ENCODE assay signal across 7 mouse cellular contexts in genomic region chr19:45047935-45048643, GRCm38 (mm10). TPM values are rescaled to one million over a fixed set of nuclear protein-coding genes. Genes with fewer than 3 reads are reported as not detected.
DNase-seq lines count a peak whose midpoint lies in the region; TF ChIP-seq lines count a peak whose summit lies in the region.

No protein-coding gene starts in this region.

- peaks cover 15% of the 10 kb centered on the region for H3K4me1 ChIP-seq in spleen, adult 2 months (ENCODE audit: control insufficient read depth, insufficient read depth, insufficient read length)

- DNase-seq in MEL-GATA-1-ER (ENCODE audit: extremely low read depth, low read depth), result peak; percentile 78
- peak; percentile 63 to 64 for DNase-seq in cerebellum, adult 18-20 months
- peak; percentile 58 to 80 for DNase-seq in frontal cortex, postnatal 10 days (ENCODE audit: low spot score in 2 of 2)
- peak; percentile 89 for DNase-seq in induced T-regulatory cell, adult 2 months (ENCODE audit: low read depth)
- DNase-seq in left cerebral cortex, adult 9 months (ENCODE audit: low spot score in 2 of 2), result peak; percentile 87 to 92
- DNase-seq in spleen, adult 2 months (ENCODE audit: low read depth in 1 of 2, low spot score in 2 of 2), result peak; percentile 51 to 66

- TF ChIP-seq CTCF in spleen, adult 2 months (IDR thresholded peaks at IDR 0.05; ENCODE audit: extremely low read depth, insufficient read depth, insufficient read length, insufficient replicate concordance), result no peak

- 0 out of 2 replicates have a peak, but pooled peaks have one; percentile 8 for TF ChIP-seq POLR2A in spleen, adult 2 months (IDR thresholded peaks at IDR 0.05; ENCODE audit: low read depth, low read length)

- H3K4me3 ChIP-seq in macrophage (ENCODE audit: inconsistent target), result peak overlapping the region; percentile 67
- peak overlapping the region; percentile 81 for H3K4me3 ChIP-seq in spleen, adult 2 months (ENCODE audit: extremely low read depth, insufficient read depth, insufficient read length)

- peak overlapping the region; percentile 81 for H3K27ac ChIP-seq in macrophage
- peak overlapping the region; percentile 96 for H3K27ac ChIP-seq in spleen, adult 2 months (ENCODE audit: insufficient read depth, low read length)

- H3K36me3 ChIP-seq in macrophage (ENCODE audit: inconsistent target), result peaks cover 24% of the 10 kb centered on the region
- peaks cover 9% of the 10 kb centered on the region; the same call in 1 of the 2 replicates for H3K36me3 ChIP-seq in spleen, adult 2 months (ENCODE audit: control insufficient read depth, insufficient read depth, low read length)

- H3K27me3 ChIP-seq in spleen, adult 2 months (ENCODE audit: control insufficient read depth, insufficient read depth, low read length), result no peaks in the 10 kb centered on the region; the same call in 1 of the 2 replicates

- H3K79me2 ChIP-seq in macrophage (ENCODE audit: inconsistent target), result peaks cover 10% of the 10 kb centered on the region; the same call in 1 of the 2 replicates

- WGBS in macrophage (ENCODE audit: missing documents), result 6% methylated on average over 11 of the region's 11 CpGs
- WGBS in spleen, adult 2 months, result 10% methylated on average over 11 of the region's 11 CpGs

RNA-seq across cellular contexts. Expression of gene Sfxn3, which starts 0.8 kb away (rescaled TPM):
- 10 to 100 TPM in 21 of 26 experiments, 1 to 10 TPM in 5; 8.1 to 45.0 (median 16.3) TPM for total RNA-seq in macrophage (2018; cell fraction: chromatin; rRNA removed)
- total RNA-seq in macrophage (2018; cell fraction: cytosol; rRNA removed), result 10 to 100 TPM; 13.1 to 36.5 (median 22.2) TPM
- total RNA-seq in macrophage (2018; cell fraction: nucleus; rRNA removed), result 10 to 100 TPM in 25 of 26 experiments, 1 to 10 TPM in 1; 9.8 to 50.9 (median 19.2) TPM
- 27.6 to 39.5 TPM (median 34.8 TPM) in 3 replicates for polyA plus RNA-seq in macrophage (2018)
- 23.9 and 25.9 TPM in 2 replicates for polyA plus RNA-seq in spleen, adult 2 months (2012; rRNA removed)

RNA-seq across cellular contexts. Expression of gene Pdzd7, which starts 2.6 kb away (rescaled TPM):
- total RNA-seq in macrophage (2018; cell fraction: chromatin; rRNA removed), result under 1 TPM in 4 of 26 experiments, not detected in 22; 0.19 to 0.52 (median 0.34) TPM
- not detected for total RNA-seq in macrophage (2018; cell fraction: cytosol; rRNA removed)
- total RNA-seq in macrophage (2018; cell fraction: nucleus; rRNA removed), result under 1 TPM in 4 of 26 experiments, not detected in 22; 0.18 to 0.40 (median 0.28) TPM
- not detected in 3 replicates for polyA plus RNA-seq in macrophage (2018)
- polyA plus RNA-seq in spleen, adult 2 months (2012; rRNA removed), result 0.04 and 0.09 TPM in 2 replicates

RNA-seq across cellular contexts. Expression of gene Kazald1, which starts 27.0 kb away (rescaled TPM):
- total RNA-seq in macrophage (2018; cell fraction: chromatin; rRNA removed), result 1 to 10 TPM in 7 of 26 experiments, under 1 TPM in 10, not detected in 9; 0.53 to 1.8 (median 0.96) TPM
- total RNA-seq in macrophage (2018; cell fraction: cytosol; rRNA removed), result under 1 TPM in 20 of 26 experiments, not detected in 6; 0.10 to 0.47 (median 0.22) TPM
- 1 to 10 TPM in 7 of 26 experiments, under 1 TPM in 14, not detected in 5; 0.29 to 2.1 (median 0.77) TPM for total RNA-seq in macrophage (2018; cell fraction: nucleus; rRNA removed)
- polyA plus RNA-seq in macrophage (2018), result 0.10 to 0.33 TPM in 2 of 3 replicates, not detected in the other
- 63.8 and 81.4 TPM in 2 replicates for polyA plus RNA-seq in spleen, adult 2 months (2012; rRNA removed)

RNA-seq across cellular contexts. Expression of gene Lzts2, which starts 33.9 kb away (rescaled TPM):
- total RNA-seq in macrophage (2018; cell fraction: chromatin; rRNA removed), result 1 to 10 TPM; 1.1 to 9.7 (median 4.8) TPM
- 1 to 10 TPM; 1.5 to 5.0 (median 3.4) TPM for total RNA-seq in macrophage (2018; cell fraction: cytosol; rRNA removed)
- 10 to 100 TPM in 5 of 26 experiments, 1 to 10 TPM in 21; 2.2 to 10.8 (median 5.1) TPM for total RNA-seq in macrophage (2018; cell fraction: nucleus; rRNA removed)
- polyA plus RNA-seq in macrophage (2018), result 1.4 to 4.7 TPM (median 2.3 TPM) in 3 replicates
- 23.3 and 25.9 TPM in 2 replicates for polyA plus RNA-seq in spleen, adult 2 months (2012; rRNA removed)

RNA-seq across cellular contexts. Expression of gene Mrpl43, which starts 41.8 kb away (rescaled TPM):
- total RNA-seq in macrophage (2018; cell fraction: chromatin; rRNA removed), result 10 to 100 TPM in 11 of 26 experiments, 1 to 10 TPM in 11, under 1 TPM in 2, not detected in 2; 0.65 to 18.5 (median 9.4) TPM
- total RNA-seq in macrophage (2018; cell fraction: cytosol; rRNA removed), result 10 to 100 TPM; 24.5 to 47.7 (median 38.8) TPM
- 10 to 100 TPM in 17 of 26 experiments, 1 to 10 TPM in 9; 3.6 to 27.4 (median 10.9) TPM for total RNA-seq in macrophage (2018; cell fraction: nucleus; rRNA removed)
- polyA plus RNA-seq in macrophage (2018), result 29.1 to 41.9 TPM (median 39.7 TPM) in 3 replicates
- 53.1 and 85.2 TPM in 2 replicates for polyA plus RNA-seq in spleen, adult 2 months (2012; rRNA removed)

Comparison
In these comparisons a context has a peak if more than half of its experiments do, and no peak if none do; other contexts are left out.
1. Peak in every context shown above with its lines: DNase-seq, H3K4me3 ChIP-seq and H3K27ac ChIP-seq.
2. RNA of gene Kazald1, which starts 27.0 kb away (polyA plus RNA-seq): 63.8 to 81.4 TPM in spleen, adult 2 months; 0.10 to 0.33 TPM in macrophage; every median in the first group is over 10 times any median in the second.